Mouse (Mus musculus) layer of hippocampus, adult 2 months (tissue): Measurements from ENCODE around the gene Ptpn3. TPM values are rescaled to one million over a fixed set of nuclear protein-coding genes. Genes with fewer than 3 reads are reported as not detected.

Experiments
- DNase-seq, 2 experiments: peaks; one replicate each; pipeline ENCODE4 v3.0.0; 2022; ENCODE audit warnings: low spot score in 2 of 2
- H3K27ac ChIP-seq: fragments of 200-600 bp; 2 replicates; pipeline ENCODE4 v1.8.1; 2022
- H3K4me3 ChIP-seq: fragments of 200-600 bp; 2 replicates; pipeline ENCODE4 v1.8.1; 2022; ENCODE audit warnings: mild to moderate bottlenecking
- CTCF ChIP-seq: fragments of 200-600 bp; conservative IDR thresholded peaks from 2 replicates; pipeline ENCODE4 v1.8.1; 2022; ENCODE audit warnings: antibody characterized with exemption, mild to moderate bottlenecking, moderate library complexity
- total RNA-seq, 2 experiments: library from RNA; stranded (reverse); gene quantifications; 2 replicates each; pipeline ENCODE4 v1.2.3; 2021

The Ptpn3 gene
- total RNA-seq, 2 experiments from 2014 or later, result 76.6 to 92.1 TPM

- no peak for TF ChIP-seq CTCF
- no peak overlapping the region for H3K4me3 ChIP-seq
- H3K27ac ChIP-seq, result no peak overlapping the region
- no peak for DNase-seq
These were observed 33.3 kb downstream of the Ptpn3 start for GRCm38 (mm10) chr4:57268330-57268729.

DNA sequence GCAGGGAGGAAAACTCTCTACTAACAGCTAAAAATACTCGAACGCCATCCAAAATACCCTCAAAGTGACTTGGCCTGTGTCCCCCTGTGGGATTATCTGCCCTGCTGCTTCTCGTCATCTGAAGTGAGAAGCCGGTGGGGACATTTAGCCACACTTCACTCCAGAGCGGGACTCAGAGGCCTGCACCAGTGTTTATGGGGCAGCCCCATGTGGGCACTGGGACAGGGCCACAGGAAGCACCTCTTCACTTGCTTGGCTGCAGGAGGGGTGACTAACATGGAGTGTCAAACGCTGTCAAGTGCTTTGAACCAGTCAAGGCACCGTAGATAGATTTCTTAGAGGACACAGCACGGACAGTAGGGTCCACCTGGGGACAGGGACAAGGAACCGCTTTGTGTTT lies 35.2 kb downstream of the Ptpn3 start:
- H3K4me3 ChIP-seq, result no peak overlapping the region
- no peak for DNase-seq
- no peak overlapping the region for H3K27ac ChIP-seq
- TF ChIP-seq CTCF, result no peak

GRCm38 (mm10) chr4:57263695-57264094 lies 37.9 kb downstream of the Ptpn3 start:
- no peak for DNase-seq
- no peak overlapping the region for H3K27ac ChIP-seq
- TF ChIP-seq CTCF, result no peak
- no peak overlapping the region for H3K4me3 ChIP-seq

DNA sequence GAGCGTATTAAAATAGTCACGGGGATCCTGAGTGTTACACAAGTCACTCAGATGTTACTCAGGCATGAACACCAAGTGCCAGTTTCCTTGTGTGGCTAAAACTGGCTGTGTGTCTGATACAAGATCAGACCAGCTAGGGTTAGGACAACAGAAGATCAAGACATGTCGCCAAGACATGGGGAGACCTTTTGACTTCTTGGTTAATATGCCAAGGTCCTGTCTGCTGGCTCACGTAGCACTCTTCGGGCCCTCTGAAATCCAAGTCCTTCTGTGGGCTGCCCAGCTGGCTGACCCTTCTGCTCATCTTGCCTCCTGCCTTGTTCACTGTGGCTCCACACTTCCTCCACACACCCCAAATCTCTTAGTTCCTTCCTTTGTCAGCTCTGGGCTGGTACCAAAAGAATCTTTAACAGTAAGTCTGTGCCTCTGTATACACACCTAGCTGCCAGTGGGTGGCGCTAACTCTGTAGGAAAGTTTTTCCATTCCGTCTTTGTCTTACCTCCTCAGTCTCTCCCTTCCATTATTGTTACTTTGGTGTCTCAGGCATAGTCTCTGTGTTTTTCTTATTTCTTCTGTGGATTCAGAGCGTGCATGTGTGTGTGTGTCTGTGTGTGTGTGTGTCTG lies 38.5 kb downstream of the Ptpn3 start:
- peak; percentile 79 for TF ChIP-seq CTCF
- H3K27ac ChIP-seq, result no peak overlapping the region
- peak in 1 of 2 experiments; percentile 38 for DNase-seq
- no peak overlapping the region for H3K4me3 ChIP-seq

GRCm38 (mm10) chr4:57262451-57262850 lies 39.2 kb downstream of the Ptpn3 start:
- no peak for TF ChIP-seq CTCF
- Histone ChIP-seq H3K27ac (no peak overlapping the region), H3K4me3 (no peak overlapping the region)
- DNase-seq, result no peak

GRCm38 (mm10) chr4:57261813-57262212 lies 39.8 kb downstream of the Ptpn3 start:
- H3K27ac ChIP-seq, result no peak overlapping the region
- DNase-seq, result no peak
- no peak overlapping the region for H3K4me3 ChIP-seq
- TF ChIP-seq CTCF, result no peak

DNA sequence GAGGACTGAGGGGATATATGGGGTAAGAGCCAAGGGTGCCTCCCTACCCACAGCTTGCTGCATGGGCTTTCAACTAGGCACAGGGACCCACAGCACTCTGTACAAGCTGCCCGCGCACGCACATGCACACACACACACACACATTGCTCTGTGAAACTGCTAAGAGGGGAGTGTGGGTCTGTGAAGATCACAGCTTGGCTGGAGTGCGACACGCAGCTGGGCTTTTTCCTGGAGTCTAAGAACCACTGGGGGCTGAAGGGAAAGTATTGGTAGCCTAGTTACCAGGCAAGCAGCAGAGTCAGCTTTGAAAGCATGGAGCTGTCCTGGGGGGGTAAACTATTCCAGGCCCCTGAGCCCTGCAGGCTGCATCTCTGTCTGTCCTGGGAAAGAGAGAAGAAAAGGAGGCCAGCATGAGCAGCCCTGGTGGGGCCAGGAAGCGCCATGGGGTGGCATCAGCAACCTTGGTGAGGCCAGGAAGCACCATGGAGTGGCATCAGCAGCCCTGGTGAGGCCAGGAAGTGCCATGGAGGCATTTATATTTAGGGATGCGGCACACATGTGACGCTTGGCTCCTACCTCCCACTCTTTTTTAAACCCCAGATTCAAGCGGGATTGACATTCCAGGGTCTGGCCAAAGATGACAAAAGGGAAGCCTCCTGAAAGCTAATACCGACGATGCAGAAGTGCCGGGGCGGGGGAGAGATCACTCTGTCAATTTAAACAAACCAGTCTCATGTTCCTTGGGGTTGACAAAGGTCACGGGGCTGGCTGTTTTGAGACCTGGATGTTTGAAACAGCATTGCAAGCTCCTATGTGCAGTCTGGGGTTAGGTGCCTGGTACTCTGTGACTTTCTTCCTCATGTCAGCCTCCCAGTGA lies 43.2 kb downstream of the Ptpn3 start:
- no peak for DNase-seq
- H3K4me3 ChIP-seq, result no peak overlapping the region
- TF ChIP-seq CTCF, result no peak
- H3K27ac ChIP-seq, result peak overlapping the region; percentile 58; the same call in 1 of the 2 replicates

DNA sequence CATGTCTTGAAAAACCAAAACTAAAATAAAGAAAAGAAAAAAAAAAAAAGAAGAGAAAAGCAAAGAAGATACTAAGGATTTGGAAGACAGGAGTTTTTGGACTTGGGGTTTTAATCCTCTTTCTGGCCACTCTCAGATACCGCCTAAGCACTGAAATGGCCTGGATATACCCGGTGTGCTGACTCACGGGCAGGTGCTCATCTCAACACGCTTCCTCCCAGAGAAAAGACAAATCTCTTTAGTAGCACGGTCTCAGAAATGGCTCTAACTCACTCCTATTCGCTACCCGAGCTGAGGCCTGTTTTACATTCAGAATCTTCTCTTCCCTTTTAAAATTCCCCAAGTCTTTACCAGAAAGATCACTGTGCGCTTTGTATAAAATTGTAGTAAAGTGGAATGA lies 44.2 kb downstream of the Ptpn3 start:
- no peak for DNase-seq
- no peak for TF ChIP-seq CTCF
- Histone ChIP-seq H3K4me3 (no peak overlapping the region), H3K27ac (peak overlapping the region; percentile 58; the same call in 1 of the 2 replicates)

DNA sequence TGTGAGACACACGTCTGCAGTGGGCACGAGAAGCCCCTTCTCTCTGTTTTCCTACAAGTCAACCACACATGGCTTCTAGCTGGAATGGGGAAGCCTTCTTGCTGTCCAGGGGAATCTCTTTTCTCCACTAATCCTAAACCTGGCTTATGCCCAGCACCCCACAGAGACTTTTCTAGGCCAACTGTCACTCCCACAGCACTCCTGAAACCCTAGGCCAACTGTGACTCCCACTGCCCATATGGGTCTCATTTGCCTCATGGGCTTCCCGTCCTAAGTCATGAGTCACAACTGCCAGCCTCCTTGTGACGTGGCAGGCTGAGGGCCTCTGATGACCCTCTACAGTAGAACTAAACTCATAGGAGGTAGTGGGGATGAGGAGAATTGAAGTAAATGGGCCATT lies 44.9 kb downstream of the Ptpn3 start:
- TF ChIP-seq CTCF, result no peak
- no peak overlapping the region for H3K27ac ChIP-seq
- no peak for DNase-seq
- no peak overlapping the region for H3K4me3 ChIP-seq

DNA sequence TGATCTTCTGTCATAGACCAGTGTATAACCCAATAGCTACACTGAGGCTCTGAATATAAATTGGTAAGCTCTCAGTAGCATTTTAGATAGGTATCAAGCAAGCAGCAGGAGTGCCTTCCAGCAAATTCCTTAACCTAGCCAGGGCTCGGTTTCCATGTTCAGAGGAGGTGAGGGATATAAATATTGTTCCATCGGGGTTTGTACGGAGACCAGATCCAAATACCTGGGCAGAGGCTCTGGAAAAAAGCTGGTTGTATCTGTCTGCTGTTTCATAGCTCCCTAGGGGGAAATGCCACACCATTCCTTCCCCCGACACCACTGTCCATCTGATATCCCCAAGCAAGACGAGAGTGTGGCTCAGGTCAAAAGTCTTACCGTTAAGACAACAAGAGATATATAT lies 47.2 kb downstream of the Ptpn3 start:
- TF ChIP-seq CTCF, result no peak
- Histone ChIP-seq H3K4me3 (no peak overlapping the region), H3K27ac (no peak overlapping the region)
- no peak for DNase-seq

GRCm38 (mm10) chr4:57250636-57251035 lies 51.0 kb downstream of the Ptpn3 start:
- TF ChIP-seq CTCF, result peak; percentile 83
- H3K27ac ChIP-seq, result no peak overlapping the region
- peak in 1 of 2 experiments; percentile 43 for DNase-seq
- H3K4me3 ChIP-seq, result no peak overlapping the region

DNA sequence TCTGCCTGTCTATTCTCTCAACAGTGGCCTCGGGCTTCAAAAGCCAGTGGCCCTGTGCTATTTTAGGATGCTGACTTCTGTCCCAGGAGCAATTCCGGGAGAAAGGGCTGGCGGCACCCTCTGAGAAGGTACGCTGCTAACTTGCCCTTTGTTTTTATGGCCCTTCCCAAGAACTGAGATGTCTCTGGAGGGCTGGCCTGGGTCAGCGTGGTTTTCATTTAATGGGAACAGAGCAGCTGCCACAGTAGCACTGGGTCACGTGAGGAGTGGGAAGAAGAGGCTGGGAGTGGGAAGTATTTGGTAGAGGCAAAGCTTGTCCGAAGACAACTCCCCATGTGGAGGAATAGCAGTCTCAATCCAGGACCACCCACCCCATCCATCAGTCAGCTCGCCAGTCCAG lies 52.5 kb downstream of the Ptpn3 start:
- no peak for TF ChIP-seq CTCF
- no peak for DNase-seq
- Histone ChIP-seq H3K27ac (no peak overlapping the region), H3K4me3 (no peak overlapping the region)

DNA sequence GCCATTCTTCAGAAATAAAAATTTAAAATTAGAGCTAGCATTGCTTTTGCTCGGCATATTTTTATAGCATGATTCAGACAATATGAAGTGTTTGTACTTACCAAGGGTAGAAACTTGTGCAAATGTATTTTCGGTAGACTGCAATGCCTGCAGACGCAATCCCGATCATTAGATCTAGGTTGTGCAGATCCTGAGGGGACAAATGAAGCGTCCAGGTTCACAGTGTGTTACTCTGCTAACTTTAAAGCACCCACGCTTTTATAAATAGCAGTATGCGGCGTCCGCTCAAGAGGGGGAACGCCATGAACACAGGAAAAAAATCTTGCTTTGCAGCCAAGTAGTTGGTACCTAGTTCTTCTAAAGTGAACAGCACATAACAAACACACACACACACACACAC lies 56.8 kb downstream of the Ptpn3 start:
- Histone ChIP-seq H3K4me3 (no peak overlapping the region), H3K27ac (no peak overlapping the region)
- TF ChIP-seq CTCF, result no peak
- no peak for DNase-seq

- no peak overlapping the region for H3K4me3 ChIP-seq
- TF ChIP-seq CTCF, result no peak
- no peak for DNase-seq
- H3K27ac ChIP-seq, result no peak overlapping the region
These were observed 58.3 kb downstream of the Ptpn3 start for GRCm38 (mm10) chr4:57243312-57243711.
